Mouse (Mus musculus) embryonic facial prominence, embryonic 10.5 days (tissue): ENCODE data around the gene Gjb5. TPM values are rescaled to one million over a fixed set of nuclear protein-coding genes. Genes with fewer than 3 reads are reported as not detected.

Experiments used
- DNase-seq: peaks from one replicate; pipeline ENCODE4 v3.0.0-alpha.2; 2017; ENCODE audit warnings: low spot score
- H3K27ac ChIP-seq: fragments of 300-500 bp; sonication (generic); replicated peaks from 2 replicates; pipeline ENCODE4 v1.5.1; 2016; ENCODE audit warnings: mild to moderate bottlenecking
- H3K27me3 ChIP-seq: fragments of 300-500 bp; sonication (generic); replicated peaks from 2 replicates; pipeline ENCODE4 v1.6.1; 2016; ENCODE audit warnings: low read depth, mild to moderate bottlenecking; ENCODE audit not compliant: poor library complexity, severe bottlenecking
- H3K36me3 ChIP-seq: fragments of 300-500 bp; sonication (generic); replicated peaks from 2 replicates; pipeline ENCODE4 v1.6.1; 2016; ENCODE audit warnings: mild to moderate bottlenecking, moderate library complexity
- H3K4me1 ChIP-seq: fragments of 300-500 bp; sonication (generic); 2 replicates; pipeline ENCODE4 v1.6.1; 2016
- H3K4me3 ChIP-seq: fragments of 300-500 bp; sonication (generic); 2 replicates; pipeline ENCODE4 v1.5.1; 2016; ENCODE audit warnings: mild to moderate bottlenecking, moderate library complexity
- H3K9me3 ChIP-seq: fragments of 300-500 bp; sonication (generic); 2 replicates; pipeline ENCODE4 v1.6.1; 2016; ENCODE audit warnings: mild to moderate bottlenecking
- WGBS: fragments of 180-500 bp; shearing (Covaris S2); methylation state at CpG from one replicate; pipeline ENCODE4 v1.1.7; 2016; 5-methylcytosine and 5-hydroxymethylcytosine counted together
- polyA plus RNA-seq: library from polyadenylated mRNA; unstranded; fragments of >200 nt; fragmentation: Nextera tagmentation; extraction: Ambion mirVana; gene quantifications from 2 replicates; pipeline ENCODE4 v1.2.1, GENCODE M21; 2016

Gjb5 gene
- polyA plus RNA-seq, 1 experiment from 2014 or later: 1.7 TPM

- Histone ChIP-seq H3K4me1 (no peaks in the 10 kb centered on the region; the same call in 1 of the 2 replicates), H3K27me3 (peaks cover 14% of the 10 kb centered on the region), H3K36me3 (no peaks in the 10 kb centered on the region), H3K9me3 (no peaks in the 10 kb centered on the region), H3K27ac (no peak overlapping the region), H3K4me3 (no peak overlapping the region)
- DNase-seq: no peak
- 87% methylated on average over 5 of the region's 5 CpGs for WGBS
These were observed 20.3 kb downstream of the Gjb5 start for GRCm38 (mm10) chr4:127337668-127338067.

GRCm38 (mm10) chr4:127334870-127335504 is 23.0 kb downstream of the Gjb5 start:
- no peak for DNase-seq
- peaks cover 40% of the 10 kb centered on the region for H3K27me3 ChIP-seq
- no peaks in the 10 kb centered on the region for H3K36me3 ChIP-seq
- WGBS: 31% methylated on average over 5 of the region's 5 CpGs
- no peaks in the 10 kb centered on the region for H3K9me3 ChIP-seq
- H3K4me3 ChIP-seq: no peak overlapping the region
- 0 out of 2 replicates have a peak overlapping the region, but pooled peaks have one; percentile 4 for H3K27ac ChIP-seq
- H3K4me1 ChIP-seq: peaks cover 20% of the 10 kb centered on the region

GRCm38 (mm10) chr4:127331171-127331570 is 26.8 kb downstream of the Gjb5 start:
- peaks cover 73% of the 10 kb centered on the region for H3K27me3 ChIP-seq
- H3K36me3 ChIP-seq: no peaks in the 10 kb centered on the region
- DNase-seq: no peak
- H3K27ac ChIP-seq: no peak overlapping the region
- H3K4me3 ChIP-seq: peak overlapping the region; percentile 49
- no peaks in the 10 kb centered on the region for H3K9me3 ChIP-seq
- H3K4me1 ChIP-seq: peaks cover 42% of the 10 kb centered on the region
- WGBS: 17% methylated on average over 13 of the region's 13 CpGs

- H3K4me3 ChIP-seq: peak within 1 kb of the TSS; percentile 49
- DNase-seq: peak; percentile 52
- WGBS: 1% methylated on average over 49 of the region's 49 CpGs
- peak within 1 kb of the TSS; percentile 76 for H3K27ac ChIP-seq
- no peaks in the 10 kb centered on the region for H3K9me3 ChIP-seq
- H3K36me3 ChIP-seq: no peaks in the 10 kb centered on the region
- H3K27me3 ChIP-seq: peaks cover 80% of the 10 kb centered on the region
- H3K4me1 ChIP-seq: peaks cover 42% of the 10 kb centered on the region
These were observed 27.5 kb downstream of the Gjb5 start, which contains the start of gene Gjb3 for GRCm38 (mm10) chr4:127330181-127331100. Gene Gjb3, minus strand, starts transcription at chr4:127330844.

- Histone ChIP-seq H3K27ac (no peak overlapping the region; the same call in 1 of the 2 replicates), H3K27me3 (peaks cover 86% of the 10 kb centered on the region), H3K36me3 (no peaks in the 10 kb centered on the region), H3K4me3 (peak overlapping the region; percentile 49), H3K4me1 (peaks cover 47% of the 10 kb centered on the region), H3K9me3 (no peaks in the 10 kb centered on the region)
- no peak for DNase-seq
- 1% methylated on average over 13 of the region's 13 CpGs for WGBS
These were observed 28.2 kb downstream of the Gjb5 start for GRCm38 (mm10) chr4:127329751-127330150.

GRCm38 (mm10) chr4:127329046-127329445 is 28.9 kb downstream of the Gjb5 start:
- 7% methylated on average over 3 of the region's 3 CpGs for WGBS
- Histone ChIP-seq H3K4me1 (peaks cover 47% of the 10 kb centered on the region), H3K27ac (no peak overlapping the region; the same call in 1 of the 2 replicates), H3K36me3 (no peaks in the 10 kb centered on the region), H3K4me3 (no peak overlapping the region; the same call in 1 of the 2 replicates), H3K9me3 (no peaks in the 10 kb centered on the region), H3K27me3 (peaks cover 80% of the 10 kb centered on the region)
- DNase-seq: no peak

- no peak for DNase-seq
- Histone ChIP-seq H3K27ac (no peak overlapping the region), H3K4me3 (no peak overlapping the region), H3K27me3 (peaks cover 78% of the 10 kb centered on the region), H3K36me3 (no peaks in the 10 kb centered on the region), H3K9me3 (no peaks in the 10 kb centered on the region), H3K4me1 (peaks cover 47% of the 10 kb centered on the region)
- WGBS: 70% methylated on average over 7 of the region's 7 CpGs
These were observed 29.6 kb downstream of the Gjb5 start for GRCm38 (mm10) chr4:127328378-127328777.

- peaks cover 47% of the 10 kb centered on the region for H3K4me1 ChIP-seq
- H3K9me3 ChIP-seq: no peaks in the 10 kb centered on the region
- H3K27me3 ChIP-seq: peaks cover 73% of the 10 kb centered on the region
- no peak for DNase-seq
- H3K27ac ChIP-seq: no peak overlapping the region
- no peaks in the 10 kb centered on the region for H3K36me3 ChIP-seq
- H3K4me3 ChIP-seq: no peak overlapping the region
- 78% methylated on average over 6 of the region's 6 CpGs for WGBS
These were observed 30.2 kb downstream of the Gjb5 start for GRCm38 (mm10) chr4:127327749-127328148.

GRCm38 (mm10) chr4:127327258-127327657 is 30.7 kb downstream of the Gjb5 start:
- Histone ChIP-seq H3K27ac (no peak overlapping the region), H3K27me3 (peaks cover 68% of the 10 kb centered on the region), H3K36me3 (no peaks in the 10 kb centered on the region), H3K9me3 (no peaks in the 10 kb centered on the region), H3K4me1 (peaks cover 47% of the 10 kb centered on the region), H3K4me3 (no peak overlapping the region)
- DNase-seq: no peak
- 76% methylated on average over 7 of the region's 7 CpGs for WGBS

GRCm38 (mm10) chr4:127325276-127325675 is 32.7 kb downstream of the Gjb5 start:
- H3K36me3 ChIP-seq: no peaks in the 10 kb centered on the region
- no peak overlapping the region for H3K27ac ChIP-seq
- WGBS: 90% methylated on average over 5 of the region's 5 CpGs
- H3K4me1 ChIP-seq: peaks cover 30% of the 10 kb centered on the region
- H3K9me3 ChIP-seq: no peaks in the 10 kb centered on the region
- H3K4me3 ChIP-seq: no peak overlapping the region
- no peak for DNase-seq
- H3K27me3 ChIP-seq: peaks cover 48% of the 10 kb centered on the region

- H3K9me3 ChIP-seq: no peaks in the 10 kb centered on the region
- 9% methylated on average over 6 of the region's 6 CpGs for WGBS
- H3K4me1 ChIP-seq: peaks cover 25% of the 10 kb centered on the region
- no peaks in the 10 kb centered on the region for H3K36me3 ChIP-seq
- no peak overlapping the region for H3K27ac ChIP-seq
- H3K27me3 ChIP-seq: peaks cover 43% of the 10 kb centered on the region
- H3K4me3 ChIP-seq: no peak overlapping the region
- DNase-seq: peak; percentile 88
These were observed 33.2 kb downstream of the Gjb5 start for GRCm38 (mm10) chr4:127324759-127325158.

GRCm38 (mm10) chr4:127324296-127324695 is 33.7 kb downstream of the Gjb5 start:
- Histone ChIP-seq H3K27ac (no peak overlapping the region), H3K4me3 (no peak overlapping the region), H3K36me3 (no peaks in the 10 kb centered on the region), H3K4me1 (peaks cover 20% of the 10 kb centered on the region), H3K27me3 (peaks cover 39% of the 10 kb centered on the region), H3K9me3 (no peaks in the 10 kb centered on the region)
- 80% methylated on average over 10 of the region's 10 CpGs for WGBS
- no peak for DNase-seq
